Mouse (Mus musculus) MEL-GATA-1-ER (cell line): ENCODE data around the gene Nono.

Experiments
- DNase-seq: peaks from one replicate; pipeline ENCODE4 v3.0.0-alpha.2; 2012; ENCODE audit warnings: low read depth; ENCODE audit errors: extremely low read depth

Nono gene

DNA sequence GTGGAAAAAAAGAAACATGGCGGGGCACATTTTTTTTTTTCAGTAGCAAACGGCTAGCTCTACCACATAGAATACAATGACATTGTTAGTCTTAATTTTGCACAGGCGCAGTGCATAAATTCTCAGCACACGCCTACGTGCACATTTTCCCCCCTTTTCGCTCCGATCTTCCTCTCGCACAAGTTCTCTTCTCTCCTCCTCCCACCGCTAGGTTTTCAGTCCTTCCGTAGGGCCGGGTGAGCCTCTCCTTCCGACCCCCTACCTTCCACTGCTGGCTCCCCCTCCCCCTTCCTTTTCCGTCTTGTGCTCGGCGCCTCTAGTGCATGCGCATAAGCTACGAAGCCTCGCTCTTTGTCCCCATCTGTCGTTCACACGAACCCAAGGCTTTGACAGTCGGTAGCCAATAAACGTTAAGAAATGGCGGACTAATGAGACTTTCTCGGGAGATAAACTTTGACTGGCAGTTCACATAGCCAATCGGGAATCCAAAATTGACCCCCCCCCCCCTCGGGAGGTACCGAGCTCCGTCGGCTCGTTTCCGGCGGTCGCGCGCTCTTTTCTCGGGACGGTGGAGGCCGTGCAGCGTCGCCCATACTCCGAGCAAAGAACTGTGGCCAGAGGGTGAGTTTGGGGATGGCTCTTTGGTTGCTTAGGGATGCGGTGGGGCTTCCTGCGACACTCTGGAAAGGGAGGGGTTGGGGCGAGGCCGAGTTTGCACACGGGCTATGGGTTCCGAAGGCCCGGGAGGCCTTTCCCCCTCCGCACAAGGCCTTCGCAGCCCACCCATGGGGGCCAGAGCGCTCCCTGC is at the start of gene Nono:
Nono (plus strand) TSS at position 177 of the 808 bp plus-strand sequence.
- peak; percentile 99 for DNase-seq

DNA sequence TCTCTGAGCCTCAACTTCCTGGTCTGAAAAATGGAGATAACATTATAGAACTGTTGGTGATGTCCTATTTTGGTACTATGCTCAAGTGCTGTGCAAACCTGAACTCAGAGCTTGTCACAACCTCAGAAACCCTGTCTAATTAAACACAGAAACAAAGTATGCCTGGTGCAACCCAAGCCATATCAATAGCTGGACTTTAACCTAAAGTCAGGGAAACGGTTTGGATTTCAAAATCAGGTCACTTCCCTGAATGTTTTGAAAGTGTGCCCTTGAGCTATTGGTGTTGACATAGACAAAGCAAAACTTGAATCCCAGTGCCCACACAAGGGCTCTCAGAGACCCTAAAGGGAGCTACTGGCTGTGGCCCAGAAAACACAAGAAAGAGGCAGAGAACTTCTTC is 49.4 kb upstream of the Nono start:
- DNase-seq: no peak

DNA sequence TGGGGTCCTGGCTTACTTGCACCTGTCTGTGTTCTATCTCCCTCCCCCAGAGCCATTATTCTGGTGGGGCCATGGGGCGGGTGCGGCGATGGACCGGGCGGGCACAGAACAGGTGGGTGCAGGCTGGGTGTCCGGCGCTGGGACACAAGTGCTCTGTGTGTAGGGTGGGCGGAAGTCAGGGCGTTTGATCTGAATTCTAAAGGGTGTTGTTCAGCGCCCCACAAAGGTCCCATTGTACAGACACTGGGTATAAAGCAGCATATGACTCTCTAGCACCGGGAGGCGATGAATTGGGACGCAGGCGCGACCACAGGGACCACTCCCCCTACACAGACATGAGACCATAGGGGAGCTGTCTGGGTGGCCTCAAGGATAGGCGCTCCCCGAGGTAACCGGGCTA is 45.7 kb upstream of the Nono start:
- no peak for DNase-seq

DNA sequence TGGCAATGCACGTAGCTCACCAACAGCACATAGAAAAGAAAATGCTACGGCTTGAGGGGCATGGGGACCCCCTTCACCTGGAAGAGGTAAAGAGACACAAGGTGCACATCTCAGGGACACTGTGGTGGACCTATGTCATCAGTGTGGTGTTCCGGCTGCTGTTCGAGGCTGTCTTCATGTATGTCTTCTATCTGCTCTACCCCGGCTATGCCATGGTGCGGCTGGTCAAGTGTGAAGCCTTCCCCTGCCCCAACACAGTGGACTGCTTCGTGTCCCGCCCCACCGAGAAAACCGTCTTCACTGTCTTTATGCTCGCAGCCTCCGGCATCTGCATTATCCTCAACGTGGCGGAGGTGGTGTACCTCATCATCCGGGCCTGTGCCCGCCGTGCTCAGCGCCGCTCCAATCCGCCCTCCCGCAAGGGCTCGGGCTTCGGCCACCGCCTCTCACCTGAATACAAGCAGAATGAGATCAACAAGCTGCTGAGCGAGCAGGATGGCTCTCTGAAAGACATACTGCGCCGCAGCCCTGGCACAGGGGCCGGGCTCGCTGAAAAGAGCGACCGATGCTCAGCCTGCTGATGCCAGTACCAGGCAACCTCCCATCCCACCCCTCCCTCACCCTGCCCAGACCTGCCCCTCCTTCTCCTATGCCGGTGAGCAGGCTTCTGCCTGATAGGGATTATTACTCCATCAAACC is 44.5 kb upstream of the Nono start:
- DNase-seq: no peak

DNA sequence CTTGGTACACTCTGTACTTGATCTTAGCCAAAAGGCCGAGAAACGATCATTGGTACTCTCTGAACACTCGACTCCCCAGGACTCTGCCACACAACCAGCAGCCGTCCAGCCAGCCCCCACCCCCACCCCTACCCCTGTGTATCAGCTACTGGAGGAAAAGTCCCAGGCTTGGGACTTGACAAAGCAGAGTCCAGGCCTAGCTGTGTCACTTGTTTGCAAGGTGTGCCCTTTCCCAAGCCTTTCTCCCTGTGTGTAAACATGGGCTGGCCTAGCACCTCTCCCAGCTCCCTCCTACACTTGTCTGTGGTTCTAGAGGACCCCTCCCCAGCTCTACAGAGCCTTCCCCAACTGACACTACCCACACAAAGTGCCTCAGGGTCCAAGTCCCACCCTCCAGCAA is 42.9 kb upstream of the Nono start:
- no peak for DNase-seq

DNA sequence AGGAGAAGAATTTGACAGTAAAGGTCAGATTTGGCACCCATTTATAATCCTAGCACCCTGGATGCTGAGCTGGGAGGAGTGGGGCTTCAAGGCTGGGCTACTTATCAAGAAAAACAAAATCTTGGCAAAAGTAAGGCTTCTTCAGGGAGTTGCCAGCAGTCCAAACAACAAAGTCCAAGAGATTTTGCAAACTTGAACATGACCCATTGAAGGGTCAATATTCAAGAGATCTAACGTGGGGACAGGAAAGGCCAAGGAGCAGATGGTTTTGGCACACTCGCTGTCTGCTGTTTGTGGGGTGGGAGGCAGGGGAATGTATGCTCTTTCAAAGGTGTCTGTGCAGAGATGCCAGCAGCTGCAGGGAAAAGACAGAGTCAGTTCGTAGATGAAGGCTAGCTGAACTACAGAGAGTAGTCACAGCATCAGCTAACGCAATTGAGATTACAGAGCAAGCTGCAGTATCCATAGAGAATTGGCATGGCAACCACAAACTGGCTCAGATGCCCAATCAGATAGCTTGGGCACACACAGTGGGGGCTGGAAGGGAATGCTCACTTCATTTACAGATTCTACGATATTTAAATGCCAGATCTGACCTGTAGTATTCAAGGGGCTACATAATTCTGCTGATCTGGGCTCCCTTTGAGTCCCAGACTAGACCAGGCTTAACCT is 40.1 kb upstream of the Nono start:
- no peak for DNase-seq

DNA sequence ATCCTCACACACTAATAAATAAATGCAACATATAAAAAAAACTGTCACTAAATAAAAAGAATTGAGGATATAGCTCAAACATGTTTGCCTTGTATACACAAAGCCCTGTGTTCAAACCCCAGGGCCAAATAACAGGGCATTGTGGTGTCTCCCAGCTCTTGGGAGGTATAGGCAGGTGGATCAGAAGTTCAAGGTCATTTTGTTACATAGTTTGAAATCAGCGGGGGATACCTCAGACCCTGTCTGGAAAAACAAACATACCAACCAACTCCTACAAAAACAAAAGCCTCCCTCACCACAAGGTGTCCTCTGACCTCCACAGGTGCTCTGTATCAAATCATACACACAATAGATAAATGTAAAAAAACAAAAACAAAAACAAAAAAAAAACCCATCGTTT is 34.8 kb upstream of the Nono start:
- no peak for DNase-seq

DNA sequence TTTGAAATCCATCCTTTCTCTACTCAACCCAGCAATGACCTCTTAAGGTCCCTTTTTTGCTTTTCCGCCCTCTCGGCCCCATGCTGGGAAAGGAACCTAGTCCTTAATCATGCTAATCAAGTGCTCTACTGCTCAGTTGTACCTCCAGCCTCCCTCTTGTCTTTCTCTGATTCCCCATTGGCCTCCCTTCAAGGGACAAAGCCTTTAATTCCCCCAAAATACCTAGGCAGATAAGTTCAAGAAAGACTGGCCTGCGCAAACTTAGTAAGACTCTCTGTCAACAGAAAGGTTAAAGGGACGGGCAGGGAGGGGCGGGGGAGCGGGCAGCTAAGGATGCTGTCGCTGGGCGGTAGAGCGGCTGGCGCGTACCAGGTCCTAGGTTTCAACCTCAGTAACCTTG is 32.7 kb upstream of the Nono start:
- no peak for DNase-seq

DNA sequence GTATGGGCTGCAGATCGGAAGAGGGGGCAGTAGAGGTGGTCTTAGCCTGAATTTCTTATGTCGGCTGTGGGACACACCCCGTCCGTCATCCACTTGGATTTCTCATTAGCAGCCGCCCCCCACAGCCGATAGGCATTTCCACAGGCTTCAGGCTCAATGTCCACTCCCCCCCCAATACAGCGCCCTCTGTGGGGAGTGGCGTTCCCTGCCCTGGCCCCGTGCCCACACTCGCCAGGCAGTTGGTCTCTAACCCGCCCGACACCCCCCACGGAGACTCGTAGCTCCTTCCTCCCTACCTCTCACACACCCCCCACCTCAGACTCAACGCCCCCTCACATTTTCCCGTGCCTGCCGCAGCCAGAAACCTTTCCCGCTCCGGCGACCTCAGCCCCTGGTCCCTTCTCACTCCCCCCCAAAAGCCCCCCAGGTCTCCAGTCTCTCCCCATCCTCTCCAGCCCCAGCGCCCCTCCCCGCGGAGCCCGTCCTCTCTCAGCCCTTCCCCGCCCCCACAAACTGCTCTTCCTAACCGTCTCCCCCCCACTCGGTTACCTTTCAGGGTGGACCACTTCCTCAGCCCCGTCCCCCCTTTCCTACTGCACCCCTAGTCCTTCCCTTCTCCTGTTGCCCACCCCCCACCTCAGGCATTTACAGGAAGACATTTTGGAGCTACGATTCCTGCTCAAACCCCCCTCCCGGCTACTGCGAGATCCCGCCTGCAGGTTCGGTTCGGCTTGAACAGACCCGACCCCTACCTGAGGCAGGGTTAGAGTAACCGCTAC is 10.0 kb upstream of the Nono start:
- peak; percentile 21 for DNase-seq

DNA sequence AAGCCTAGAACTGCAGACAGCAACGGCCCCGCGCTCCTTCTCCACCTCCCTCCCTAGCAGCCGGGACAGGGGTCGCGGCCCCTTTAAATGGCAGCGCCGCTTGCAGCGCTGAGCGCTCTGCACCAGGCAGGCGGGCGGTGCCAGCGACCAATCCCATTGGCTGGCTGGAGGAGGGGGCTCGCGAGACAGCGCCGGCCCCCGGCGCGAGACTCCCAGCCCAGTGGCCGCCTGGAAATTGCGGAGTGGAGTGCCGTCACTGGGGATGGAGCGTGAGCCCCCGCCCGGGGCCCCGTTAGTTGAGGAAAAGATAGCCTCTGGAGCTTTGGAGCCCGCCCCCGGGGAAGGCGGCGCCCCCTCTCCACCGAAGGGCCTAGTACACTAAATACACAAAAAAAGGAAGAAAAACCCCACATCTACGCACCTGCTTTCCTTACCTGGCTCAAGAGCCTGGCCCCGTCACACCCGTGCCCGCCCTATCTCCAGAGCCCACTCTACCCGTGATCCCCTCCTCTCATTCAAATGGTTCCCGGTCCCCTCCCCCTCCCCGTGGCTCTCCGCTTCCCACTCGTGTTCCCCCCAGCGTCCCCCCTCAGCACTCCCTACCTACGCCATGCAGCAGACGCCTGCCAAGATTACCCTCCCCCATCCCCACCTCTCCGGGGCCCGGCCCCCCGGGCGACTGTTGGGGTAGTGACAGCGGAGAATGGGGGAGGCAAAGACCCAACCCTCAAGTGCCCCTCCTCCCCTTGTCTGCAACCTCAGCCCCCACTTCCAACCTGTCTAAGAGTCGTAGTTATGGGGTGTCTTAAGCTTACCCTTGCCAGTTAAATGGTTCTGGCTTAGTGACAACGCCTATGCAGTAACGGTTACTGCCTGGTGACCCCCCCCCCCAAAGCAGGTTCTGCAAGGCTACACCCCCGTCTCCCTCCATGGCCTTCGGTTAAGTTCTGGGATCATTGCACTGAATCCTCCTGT is 9.1 kb upstream of the Nono start:
- DNase-seq: peak; percentile 79

DNA sequence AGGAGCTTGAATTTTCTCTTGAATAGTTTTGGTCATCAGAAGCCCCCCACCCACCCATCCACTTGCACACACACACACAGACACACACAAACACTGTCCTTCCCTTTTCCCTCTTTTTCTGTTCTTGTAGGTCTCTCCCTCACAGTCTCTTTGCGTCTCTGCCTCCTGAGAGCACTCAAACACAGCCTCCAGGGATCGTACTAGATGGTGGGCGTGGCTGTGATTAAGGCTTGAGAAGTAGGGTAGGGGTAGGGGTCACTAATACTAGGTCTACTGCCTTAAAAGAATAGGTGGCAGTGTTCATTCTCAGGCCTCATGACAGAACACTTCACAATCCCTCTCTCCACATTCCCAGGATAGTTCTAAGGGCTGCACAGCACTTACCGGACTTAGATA is 8.4 kb upstream of the Nono start, which contains the start of gene Zmym3:
Zmym3 (minus strand) TSS at position 150 of the 396 bp plus-strand sequence.
- peak; percentile 35 for DNase-seq

DNA sequence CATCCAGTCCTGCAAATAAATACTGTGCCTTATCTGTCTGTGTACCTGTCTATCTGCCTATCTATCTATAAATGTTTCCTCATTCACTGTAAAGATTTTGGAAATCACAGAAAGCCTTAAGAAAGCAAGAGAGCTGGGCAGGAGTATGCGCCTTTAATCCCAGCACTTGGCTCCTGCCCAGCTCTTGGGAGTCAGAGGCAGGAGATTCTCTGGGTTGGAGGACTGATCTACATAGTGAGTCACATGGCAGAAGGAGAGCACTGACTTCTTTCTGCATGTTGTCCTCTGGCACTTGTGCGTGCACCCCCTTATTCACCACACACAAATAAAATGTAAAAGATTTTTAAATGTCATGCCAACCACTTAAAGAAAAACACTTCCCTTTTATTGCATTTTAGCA is 5.7 kb upstream of the Nono start:
- no peak for DNase-seq

DNA sequence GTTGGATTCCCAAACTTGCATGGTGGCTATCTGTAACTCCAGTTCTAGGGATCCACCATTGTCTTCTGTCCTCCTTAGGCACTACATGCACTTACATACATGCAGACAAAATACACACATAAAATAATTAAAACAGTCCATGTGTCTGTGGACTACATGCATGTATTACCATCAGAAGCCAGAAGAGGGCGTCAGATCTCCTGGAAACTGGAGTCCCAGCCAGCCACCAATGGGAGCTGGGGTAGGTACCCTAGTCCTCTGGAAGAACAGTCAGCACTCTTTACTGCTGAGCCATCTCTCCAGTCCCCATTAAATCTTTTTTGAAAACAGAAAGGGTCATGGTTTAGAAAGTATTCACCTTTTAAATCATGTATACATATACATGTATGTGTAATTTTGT is 1.3 kb upstream of the Nono start:
- DNase-seq: peak; percentile 73

DNA sequence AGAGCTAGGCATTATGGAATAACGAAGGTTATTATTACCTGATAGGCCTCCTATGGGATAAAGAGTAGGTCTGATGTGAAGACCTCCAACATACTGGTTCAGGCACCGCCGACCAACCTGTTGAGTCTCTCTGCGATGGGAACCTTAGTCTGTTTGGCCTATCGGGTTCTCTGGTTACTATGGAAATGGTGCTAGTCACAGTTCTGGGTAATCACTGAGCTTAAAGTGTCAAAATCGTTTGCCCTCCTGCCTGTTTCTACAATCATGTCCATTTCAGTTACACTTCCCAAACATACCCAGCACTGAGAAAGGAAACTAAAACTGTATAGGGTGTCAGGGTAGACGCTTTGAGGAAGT is 355 bp upstream of the Nono start:
- no peak for DNase-seq

DNA sequence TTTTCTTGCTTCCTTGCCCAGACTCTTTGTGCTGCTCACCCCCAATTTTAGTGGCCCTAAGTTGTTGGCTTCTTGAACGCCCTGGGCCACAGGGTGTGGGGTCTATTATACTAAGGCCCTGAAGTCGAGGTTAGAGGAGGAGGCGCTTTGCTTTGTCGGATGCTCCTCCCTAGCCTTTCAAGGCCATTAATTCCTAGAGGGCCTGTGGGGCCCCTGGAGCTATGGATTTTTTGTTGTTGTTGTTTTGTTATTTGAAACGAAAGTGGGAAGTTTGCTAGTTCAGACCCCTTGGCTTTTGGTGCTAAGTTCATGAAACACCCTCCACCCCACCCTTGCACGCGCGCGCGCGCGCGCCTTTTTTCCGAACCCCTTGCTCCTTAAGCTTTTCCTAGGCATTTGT is 858 bp downstream of the Nono start:
- peak; percentile 36 for DNase-seq

DNA sequence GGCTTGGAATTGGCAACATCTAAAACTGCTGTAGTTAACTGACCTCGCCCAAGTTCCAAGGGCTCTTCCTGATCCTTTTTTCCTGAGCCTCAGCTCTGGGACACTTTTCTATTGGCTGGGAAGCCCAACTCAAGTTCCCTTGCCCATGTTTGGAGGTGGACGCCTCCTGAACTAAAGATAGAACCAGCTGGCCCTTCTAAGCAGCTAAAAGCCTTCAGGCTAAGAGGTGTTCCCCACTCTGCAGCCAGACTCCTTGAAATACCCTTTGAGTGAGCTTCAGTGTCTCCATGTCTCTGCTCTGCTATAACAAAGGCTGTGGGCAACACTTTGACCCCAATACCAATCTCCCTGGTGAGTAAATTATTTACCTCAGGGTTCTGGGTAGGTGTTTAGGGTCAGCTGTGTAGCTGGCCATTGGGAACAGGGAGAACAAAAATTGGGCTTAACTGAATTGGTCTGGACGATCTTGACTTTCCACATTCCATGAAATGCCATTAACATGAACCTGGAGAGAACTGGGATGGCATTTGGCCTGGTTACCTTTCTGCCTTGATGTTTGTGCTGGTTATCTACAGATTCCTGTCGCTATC is 19.9 kb downstream of the Nono start, which contains the start of gene Itgb1bp2:
Itgb1bp2 (plus strand) TSS at position 203 of the 590 bp plus-strand sequence.
- no peak for DNase-seq

DNA sequence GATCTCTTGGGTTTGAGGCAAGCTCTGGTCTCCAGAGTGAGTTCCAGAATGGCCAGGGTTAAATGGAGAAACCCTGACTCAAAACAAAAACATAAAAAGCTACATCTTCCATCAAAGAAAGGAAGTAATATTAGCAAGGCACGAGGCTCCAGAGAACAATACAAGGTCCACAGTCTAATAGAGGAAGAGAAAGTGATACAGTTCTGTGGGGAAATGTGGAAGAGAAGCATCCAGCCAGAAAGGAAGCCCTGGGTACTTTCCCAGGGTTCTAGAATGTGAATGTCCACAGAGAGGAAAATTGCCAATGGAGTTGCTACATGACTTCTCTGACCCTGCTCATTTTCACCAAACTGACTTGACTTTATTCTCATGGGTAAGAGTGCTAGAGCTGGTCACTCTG is 22.0 kb downstream of the Nono start:
- DNase-seq: no peak

DNA sequence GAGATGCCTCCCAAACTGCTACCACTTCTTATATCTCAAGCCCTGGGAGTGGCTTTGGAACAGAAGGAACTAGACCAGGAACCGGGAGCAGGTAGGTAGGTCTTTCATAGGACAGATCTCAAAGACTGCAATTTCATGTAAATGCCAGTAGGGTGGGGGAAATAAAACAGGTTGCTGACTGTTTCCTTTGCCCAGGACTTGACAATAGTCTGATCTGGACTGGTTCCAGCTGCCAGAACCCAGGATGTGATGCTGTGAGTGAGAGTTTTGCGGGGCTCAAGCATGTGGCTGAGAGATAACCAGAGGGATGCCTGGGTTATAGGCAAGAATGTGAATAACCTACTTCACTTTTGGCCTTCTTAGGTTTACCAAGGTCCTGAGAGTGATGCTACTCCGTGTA is 22.5 kb downstream of the Nono start:
- DNase-seq: peak; percentile 23

DNA sequence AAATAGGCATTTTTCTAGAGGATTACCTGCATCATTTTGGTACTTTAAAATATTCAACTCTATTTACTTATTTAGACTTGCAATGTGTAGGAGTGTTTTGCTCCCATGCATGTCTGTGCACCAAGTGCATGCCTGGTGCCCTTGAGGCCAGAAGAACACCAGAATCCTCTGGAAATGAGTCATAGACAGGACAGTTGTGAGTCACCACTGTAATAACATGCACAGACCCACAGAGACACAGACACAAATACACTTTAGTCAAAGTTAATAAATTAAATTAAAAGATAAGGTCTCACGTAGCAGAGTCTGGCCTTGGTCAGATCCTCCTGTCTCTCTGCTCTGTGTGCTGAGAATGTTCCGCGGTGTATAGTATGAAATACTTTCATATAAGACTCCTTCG is 43.1 kb downstream of the Nono start:
- no peak for DNase-seq
